Mouse (Mus musculus): ENCODE data around the gene Col16a1. TPM values are rescaled to one million over a fixed set of nuclear protein-coding genes. Genes with fewer than 3 reads are reported as not detected.

Col16a1 gene
- total and polyA plus RNA-seq, 3 experiments, result not detected

DNA sequence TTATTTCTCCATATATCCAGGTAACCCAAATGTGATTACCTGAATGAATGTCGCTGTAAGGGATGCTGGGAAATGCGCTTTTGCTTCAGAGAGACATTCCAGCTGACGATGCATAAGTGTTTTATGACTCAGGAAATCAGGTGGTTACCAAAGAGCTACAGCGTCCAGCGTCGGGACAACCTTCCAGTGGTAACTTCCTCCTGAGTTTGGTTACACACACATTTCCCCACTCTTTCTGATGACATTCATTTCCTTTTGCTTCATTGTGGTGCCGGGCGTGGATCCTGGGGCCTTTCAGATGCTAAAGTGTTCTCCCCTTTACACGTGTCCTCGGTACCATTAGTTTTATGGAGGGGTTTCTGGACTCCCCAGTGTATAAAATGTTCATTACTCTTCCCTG, 100.8 kb downstream of the Col16a1 start:
- Histone ChIP-seq H3K4me3 (ENCODE audit: low read depth, low read length) (no peak overlapping the region), H3K36me3 (replicated peaks) (no peaks in the 10 kb centered on the region), H3K9me3 (replicated peaks) (0 out of 2 replicates have a peak, but pooled peaks cover 2% of the 10 kb centered on the region), H3K4me1 (ENCODE audit: insufficient read depth, low read depth, low read length) (no peaks in the 10 kb centered on the region), H3K27me3 (ENCODE audit: insufficient read depth, low read length) (peaks cover 48% of the 10 kb centered on the region)
- no peak for DNase-seq (ENCODE audit: low spot score)
- TF ChIP-seq GATA2 (IDR thresholded peaks at IDR 0.05; ENCODE audit: borderline replicate concordance, low read depth, low read length) (no peak), POLR2AphosphoS5 (IDR thresholded peaks at IDR 0.05; ENCODE audit: insufficient replicate concordance, low read depth, low read length) (no peak), TAL1 (conservative IDR thresholded peaks at IDR 0.05; ENCODE audit: low read depth, low read length) (no peak), CTCF (IDR thresholded peaks at IDR 0.05; ENCODE audit: low read depth, low read length) (no peak), GATA1 (IDR thresholded peaks at IDR 0.05; ENCODE audit: borderline replicate concordance, low read length) (no peak)
- ATAC-seq (ENCODE audit: extremely low read depth, insufficient number of reproducible peaks, low FRiP score, poor library complexity, severe bottlenecking), result no peak

Other genes with a start within 250 kb of the Col16a1 start
- 712 and 801 TPM in 2 replicates for gene Ptp4a2, start 236.6 kb upstream of the Col16a1 start, total RNA-seq (2014; fragmentation: Nextera tagmentation)
- 371 and 464 TPM in 2 replicates for gene Ptp4a2, start 236.6 kb upstream of the Col16a1 start, total RNA-seq (2017)
- 37.5 and 45.6 TPM in 2 replicates for gene Ptp4a2, start 236.6 kb upstream of the Col16a1 start, polyA plus RNA-seq (2012)
- gene Spocd1, start 118.6 kb upstream of the Col16a1 start, total RNA-seq (2014; fragmentation: Nextera tagmentation), result not detected in 2 replicates
- not detected in 2 replicates for gene Spocd1, start 118.6 kb upstream of the Col16a1 start, total RNA-seq (2017)
- gene Spocd1, start 118.6 kb upstream of the Col16a1 start, polyA plus RNA-seq (2012), result not detected in 2 replicates
- gene Adgrb2, start 63.0 kb upstream of the Col16a1 start, total RNA-seq (2014; fragmentation: Nextera tagmentation), result not detected in 2 replicates
- 0.71 TPM in 1 of 2 replicates, not detected in the other for gene Adgrb2, start 63.0 kb upstream of the Col16a1 start, total RNA-seq (2017)
- not detected in 2 replicates for gene Adgrb2, start 63.0 kb upstream of the Col16a1 start, polyA plus RNA-seq (2012)
- 79.7 and 84.6 TPM in 2 replicates for gene Pef1, start 54.7 kb downstream of the Col16a1 start, total RNA-seq (2014; fragmentation: Nextera tagmentation)
- gene Pef1, start 54.7 kb downstream of the Col16a1 start, total RNA-seq (2017), result 23.8 and 24.8 TPM in 2 replicates
- 20.9 and 25.5 TPM in 2 replicates for gene Pef1, start 54.7 kb downstream of the Col16a1 start, polyA plus RNA-seq (2012)
- gene Hcrtr1, start 91.5 kb downstream of the Col16a1 start, total RNA-seq (2014; fragmentation: Nextera tagmentation), result not detected in 2 replicates
- gene Hcrtr1, start 91.5 kb downstream of the Col16a1 start, total RNA-seq (2017), result not detected in 2 replicates
- not detected in 2 replicates for gene Hcrtr1, start 91.5 kb downstream of the Col16a1 start, polyA plus RNA-seq (2012)
- 3.2 TPM in 1 of 2 replicates, not detected in the other for gene Tinagl1, start 127.3 kb downstream of the Col16a1 start, total RNA-seq (2014; fragmentation: Nextera tagmentation)
- 0.06 and 0.38 TPM in 2 replicates for gene Tinagl1, start 127.3 kb downstream of the Col16a1 start, total RNA-seq (2017)
- 0.08 and 0.13 TPM in 2 replicates for gene Tinagl1, start 127.3 kb downstream of the Col16a1 start, polyA plus RNA-seq (2012)
- gene Gm853, start 174.6 kb downstream of the Col16a1 start, total RNA-seq (2014; fragmentation: Nextera tagmentation), result not detected in 2 replicates
- gene Gm853, start 174.6 kb downstream of the Col16a1 start, total RNA-seq (2017), result 0.05 TPM in 1 of 2 replicates, not detected in the other
- gene Gm853, start 174.6 kb downstream of the Col16a1 start, polyA plus RNA-seq (2012), result not detected in 2 replicates
- not detected in 2 replicates for gene Serinc2, start 231.4 kb downstream of the Col16a1 start, total RNA-seq (2014; fragmentation: Nextera tagmentation)
- not detected in 2 replicates for gene Serinc2, start 231.4 kb downstream of the Col16a1 start, total RNA-seq (2017)
- not detected in 2 replicates for gene Serinc2, start 231.4 kb downstream of the Col16a1 start, polyA plus RNA-seq (2012)